In the genomic region with DNA sequence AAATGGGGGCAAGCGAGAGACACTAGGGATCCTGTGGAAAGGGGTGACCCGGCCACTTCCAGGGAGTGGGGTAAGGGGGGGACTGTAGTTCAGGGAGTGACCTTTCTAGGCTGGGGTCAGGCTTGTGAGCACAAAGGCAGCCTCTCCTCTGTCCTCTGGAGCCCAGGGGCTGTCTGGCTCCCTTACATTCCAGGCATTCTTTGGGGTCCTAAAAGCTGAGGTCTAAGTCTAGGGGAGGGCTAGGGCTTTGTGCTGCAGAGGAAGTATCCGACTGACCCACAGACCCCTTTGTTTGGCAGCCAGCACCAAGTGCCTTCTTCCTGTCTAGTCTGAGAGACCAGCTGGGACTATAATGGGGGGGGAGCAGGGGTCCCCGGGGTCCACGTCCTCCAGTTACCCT, we compare ENCODE assay signal across 12 mouse cellular contexts.
A peak's percentile ranks its signal among the peaks of the same experiment; 100 is the strongest.
DNase-seq lines count a peak whose midpoint lies in the region; ATAC-seq and TF ChIP-seq lines count a peak whose summit lies in the region.
"Had no signal": no experiment of that assay in that cellular context is flagged by ENCODE, and none has a peak within 500 bp of the region (broad histone marks: within the 10 kb centered on the region; RNA-seq: fewer than 3 reads in every experiment).

No protein-coding gene starts in this region.

- H3K4me3 ChIP-seq in heart, embryonic 16.5 days (ENCODE audit: low read length): no peak overlapping the region
- no peak overlapping the region for H3K4me3 ChIP-seq in left cerebral cortex, adult 2 months
- H3K4me3 ChIP-seq: neural tube, embryonic 13.5 days had no signal

- TF ChIP-seq CTCF in left cerebral cortex, adult 2 months (IDR thresholded peaks at IDR 0.05): no peak

- peaks cover 9% of the 10 kb centered on the region for H3K4me1 ChIP-seq in heart, embryonic 16.5 days (ENCODE audit: control insufficient read depth, insufficient read depth, low read length)

- peak; percentile 72 for ATAC-seq in heart, embryonic 16.5 days (replicated peaks; ENCODE audit: extremely low read depth, insufficient read depth, low FRiP score)

- no peak overlapping the region for H3K9ac ChIP-seq in heart, embryonic 16.5 days (ENCODE audit: low read length)
- H3K9ac ChIP-seq: neural tube, embryonic 13.5 days had no signal

- no peak for DNase-seq in heart, postnatal 25 days (ENCODE audit: low spot score)
- peak; percentile 37 for DNase-seq in testis, postnatal 10 days (ENCODE audit: low spot score)
- no peak for DNase-seq in testis, postnatal 14 days (ENCODE audit: low spot score)
- DNase-seq in kidney, postnatal 25 days: peak; percentile 50 to 70
- no peak for DNase-seq in ovary, postnatal 36 days (ENCODE audit: low spot score)
- no peak for DNase-seq in ovary, postnatal 10 days (ENCODE audit: low spot score)
- no peak for DNase-seq in left cerebral cortex, adult 2 months (ENCODE audit: extremely low spot score in 1 of 2, low spot score in 2 of 2)
- DNase-seq: adrenal gland, postnatal 10 days; cerebellum, postnatal 14 days; gastrocnemius, postnatal 14 days had no signal

- WGBS in heart, embryonic 16.5 days: 28% methylated on average over 5 of the region's 5 CpGs

- no peak overlapping the region for H3K4me2 ChIP-seq in heart, embryonic 16.5 days (ENCODE audit: low read depth, low read length)
- H3K4me2 ChIP-seq: neural tube, embryonic 13.5 days had no signal

- intact Hi-C loops in heart, postnatal 25 days (cut with DNase I): no loop called here
- intact Hi-C loops in left cerebral cortex, adult 2 months (cut with DNase I): no loop called here

- H3K27ac ChIP-seq in heart, embryonic 16.5 days (ENCODE audit: low read length): no peak overlapping the region
- H3K27ac ChIP-seq in left cerebral cortex, adult 2 months: no peak overlapping the region
- H3K27ac ChIP-seq: neural tube, embryonic 13.5 days had no signal

- H3K9me3 ChIP-seq in heart, embryonic 16.5 days (replicated peaks; ENCODE audit: control insufficient read depth, low read length): no peaks in the 10 kb centered on the region
- H3K9me3 ChIP-seq: neural tube, embryonic 13.5 days had no signal

- no peaks in the 10 kb centered on the region for H3K36me3 ChIP-seq in heart, embryonic 16.5 days (ENCODE audit: control insufficient read depth, insufficient read depth)
- H3K36me3 ChIP-seq: neural tube, embryonic 13.5 days had no signal

- H3K27me3 ChIP-seq in heart, embryonic 16.5 days (ENCODE audit: control insufficient read depth, insufficient read depth, low read length): no peaks in the 10 kb centered on the region
- H3K27me3 ChIP-seq: neural tube, embryonic 13.5 days had no signal

Comparison
In these comparisons a context has a peak if more than half of its experiments do, and no peak if none do; other contexts are left out.
1. DNase-seq: peak in testis, postnatal 10 days (single experiment) and kidney, postnatal 25 days (2 of 2); none in heart, postnatal 25 days (single experiment), testis, postnatal 14 days (single experiment), ovary, postnatal 36 days (single experiment), ovary, postnatal 10 days (single experiment) and left cerebral cortex, adult 2 months (0 of 2).